Mouse (Mus musculus) intestine, embryonic 14.5 days (tissue): ENCODE measurements at regions not wholly inside any gene's neighbourhood (a gene's known extent, or its start where the extent isn't known, plus 50 kb on each side); places are given as distances from the start of the nearest gene placed in this dataset.

Source experiments
- ATAC-seq: fragments of 200-750 bp; cut with Nextera tagmentation; replicated peaks from 2 replicates; pipeline ENCODE4 v1.8.0; 2017; ENCODE audit warnings: low read depth, moderate number of reproducible peaks, moderate TSS enrichment, moderate library complexity; ENCODE audit not compliant: low FRiP score, low TSS enrichment
- DNase-seq: peaks from one replicate; pipeline ENCODE4 v3.0.0-alpha.2; 2018; ENCODE audit warnings: low spot score
- H3K27ac ChIP-seq: fragments of 300-500 bp; sonication (generic); 2 replicates; pipeline ENCODE4 v1.5.1; 2014; ENCODE audit warnings: low read depth, mild to moderate bottlenecking, control low read depth
- H3K27me3 ChIP-seq: fragments of 300-500 bp; sonication (generic); replicated peaks from 2 replicates; pipeline ENCODE4 v1.6.1; 2014; ENCODE audit warnings: low read length, control low read depth; ENCODE audit not compliant: control insufficient read depth, insufficient read depth
- H3K36me3 ChIP-seq: fragments of 300-500 bp; sonication (generic); 2 replicates; pipeline ENCODE4 v1.6.1; 2014; ENCODE audit warnings: low read length, control low read depth; ENCODE audit not compliant: control insufficient read depth, insufficient read depth
- H3K4me1 ChIP-seq: fragments of 300-500 bp; sonication (generic); replicated peaks from 2 replicates; pipeline ENCODE4 v1.6.1; 2014; ENCODE audit warnings: low read length, control low read depth, mixed read lengths; ENCODE audit not compliant: control insufficient read depth, insufficient read depth
- H3K4me2 ChIP-seq: fragments of 300-500 bp; sonication (generic); 2 replicates; pipeline ENCODE4 v1.6.1; 2014; ENCODE audit warnings: low read length
- H3K4me3 ChIP-seq: fragments of 300-500 bp; sonication (generic); 2 replicates; pipeline ENCODE4 v1.5.1; 2014; ENCODE audit warnings: low read depth, low read length, control low read depth, mixed read lengths
- H3K9ac ChIP-seq: fragments of 300-500 bp; sonication (generic); 2 replicates; pipeline ENCODE4 v1.6.1; 2014; ENCODE audit warnings: mild to moderate bottlenecking, low read length
- H3K9me3 ChIP-seq: fragments of 300-500 bp; sonication (generic); 2 replicates; pipeline ENCODE4 v1.6.1; 2016; ENCODE audit warnings: low read length, control low read depth; ENCODE audit not compliant: control insufficient read depth
- WGBS: fragments of 180-500 bp; shearing (Covaris S2); extraction: QIAGEN DNeasy Blood & Tissue Kit; methylation state at CpG from one replicate; pipeline ENCODE4 v1.1.7; 2014; 5-methylcytosine and 5-hydroxymethylcytosine counted together

GRCm38 (mm10) chr13:115219701-115220100, 117.9 kb upstream of the Itga1 start:
- Histone ChIP-seq H3K4me2 (no peak overlapping the region), H3K27ac (no peak overlapping the region), H3K27me3 (no peaks in the 10 kb centered on the region), H3K4me1 (no peaks in the 10 kb centered on the region), H3K4me3 (no peak overlapping the region), H3K9ac (no peak overlapping the region), H3K36me3 (no peaks in the 10 kb centered on the region), H3K9me3 (no peaks in the 10 kb centered on the region)
- WGBS: 27% methylated on average over 2 of the region's 2 CpGs
- DNase-seq: no peak
- ATAC-seq: no peak

GRCm38 (mm10) chr13:115211285-115211684, 109.5 kb upstream of the Itga1 start:
- Histone ChIP-seq H3K9ac (no peak overlapping the region), H3K4me1 (no peaks in the 10 kb centered on the region), H3K27ac (no peak overlapping the region), H3K4me2 (no peak overlapping the region), H3K36me3 (no peaks in the 10 kb centered on the region), H3K9me3 (no peaks in the 10 kb centered on the region), H3K27me3 (no peaks in the 10 kb centered on the region), H3K4me3 (no peak overlapping the region)
- ATAC-seq (no peak), DNase-seq (no peak)
- WGBS: 56% methylated on average over 3 of the region's 3 CpGs

- H3K4me2 ChIP-seq: no peak overlapping the region
- H3K27ac ChIP-seq: no peak overlapping the region
- no peak overlapping the region for H3K9ac ChIP-seq
- H3K27me3 ChIP-seq: no peaks in the 10 kb centered on the region
- ATAC-seq: no peak
- no peak for DNase-seq
- no peak overlapping the region for H3K4me3 ChIP-seq
- 63% methylated on average over 10 of the region's 10 CpGs for WGBS
- H3K9me3 ChIP-seq: no peaks in the 10 kb centered on the region
- H3K4me1 ChIP-seq: no peaks in the 10 kb centered on the region
- H3K36me3 ChIP-seq: no peaks in the 10 kb centered on the region
Observed at GRCm38 (mm10) chr13:115210643-115211208, 109.0 kb upstream of the Itga1 start.

- H3K4me3 ChIP-seq: no peak overlapping the region
- DNase-seq: no peak
Observed at GRCm38 (mm10) chr13:115209402-115210192, 107.8 kb upstream of the Itga1 start.

GRCm38 (mm10) chr13:115206723-115207122, 105.0 kb upstream of the Itga1 start:
- 71% methylated on average over 7 of the region's 7 CpGs for WGBS
- Histone ChIP-seq H3K27ac (no peak overlapping the region), H3K9me3 (no peaks in the 10 kb centered on the region), H3K4me1 (no peaks in the 10 kb centered on the region), H3K27me3 (no peaks in the 10 kb centered on the region), H3K36me3 (no peaks in the 10 kb centered on the region), H3K4me3 (no peak overlapping the region), H3K9ac (no peak overlapping the region), H3K4me2 (no peak overlapping the region)
- DNase-seq (no peak), ATAC-seq (no peak)

More at GRCm38 (mm10) chr13:115209402-115210192, 107.8 kb upstream of the Itga1 start:
- Histone ChIP-seq H3K27ac (no peak overlapping the region), H3K4me1 (no peaks in the 10 kb centered on the region), H3K9ac (no peak overlapping the region), H3K27me3 (no peaks in the 10 kb centered on the region), H3K36me3 (no peaks in the 10 kb centered on the region), H3K9me3 (no peaks in the 10 kb centered on the region), H3K4me2 (no peak overlapping the region)
- no peak for ATAC-seq
- WGBS: 89% methylated on average over 3 of the region's 3 CpGs

GRCm38 (mm10) chr13:115199166-115199565, 97.4 kb upstream of the Itga1 start:
- 36% methylated on average over 3 of the region's 3 CpGs for WGBS
- DNase-seq: no peak

GRCm38 (mm10) chr13:115188066-115188465, 86.3 kb upstream of the Itga1 start:
- no peaks in the 10 kb centered on the region for H3K9me3 ChIP-seq
- no peaks in the 10 kb centered on the region for H3K4me1 ChIP-seq
- no peak for ATAC-seq
- H3K36me3 ChIP-seq: no peaks in the 10 kb centered on the region
- no peak for DNase-seq
- no peak overlapping the region for H3K4me2 ChIP-seq
- no peak overlapping the region for H3K9ac ChIP-seq
- no peaks in the 10 kb centered on the region for H3K27me3 ChIP-seq
- no peak overlapping the region for H3K4me3 ChIP-seq
- H3K27ac ChIP-seq: no peak overlapping the region
- WGBS: 52% methylated on average over 2 of the region's 2 CpGs

More at GRCm38 (mm10) chr13:115199166-115199565, 97.4 kb upstream of the Itga1 start:
- H3K27ac ChIP-seq: no peak overlapping the region; the same call in 1 of the 2 replicates
- no peak for ATAC-seq
- H3K27me3 ChIP-seq: no peaks in the 10 kb centered on the region
- H3K4me2 ChIP-seq: no peak overlapping the region
- no peak overlapping the region for H3K4me3 ChIP-seq
- no peaks in the 10 kb centered on the region for H3K9me3 ChIP-seq
- H3K9ac ChIP-seq: no peak overlapping the region
- H3K4me1 ChIP-seq: 0 out of 2 replicates have a peak, but pooled peaks cover 4% of the 10 kb centered on the region
- H3K36me3 ChIP-seq: no peaks in the 10 kb centered on the region

- Histone ChIP-seq H3K36me3 (no peaks in the 10 kb centered on the region), H3K4me2 (no peak overlapping the region), H3K9me3 (no peaks in the 10 kb centered on the region), H3K4me1 (no peaks in the 10 kb centered on the region), H3K4me3 (no peak overlapping the region), H3K27ac (no peak overlapping the region), H3K27me3 (no peaks in the 10 kb centered on the region), H3K9ac (no peak overlapping the region)
- 89% methylated on average over 3 of the region's 3 CpGs for WGBS
- ATAC-seq: no peak
- no peak for DNase-seq
Observed at GRCm38 (mm10) chr13:115187356-115187755, 85.6 kb upstream of the Itga1 start.
